Mouse (Mus musculus) thymus, adult 2 months (tissue): ENCODE data around the gene Fam161b.

Experiments
- CTCF ChIP-seq: fragments of 200-500 bp; IDR thresholded peaks from 2 replicates; pipeline ENCODE4 v1.5.1; 2012; ENCODE audit warnings: mild to moderate bottlenecking, control low read depth, low read length, moderate library complexity, borderline replicate concordance; ENCODE audit not compliant: control insufficient read depth, poor library complexity, insufficient read depth; ENCODE audit errors: extremely low read depth
- POLR2A ChIP-seq: fragments of 200-500 bp; IDR thresholded peaks from 2 replicates; pipeline ENCODE4 v1.6.1; 2012; ENCODE audit warnings: mild to moderate bottlenecking, low read length, control low read depth, moderate library complexity; ENCODE audit not compliant: control insufficient read depth, poor library complexity, insufficient read depth; ENCODE audit errors: extremely low read depth

DNA sequence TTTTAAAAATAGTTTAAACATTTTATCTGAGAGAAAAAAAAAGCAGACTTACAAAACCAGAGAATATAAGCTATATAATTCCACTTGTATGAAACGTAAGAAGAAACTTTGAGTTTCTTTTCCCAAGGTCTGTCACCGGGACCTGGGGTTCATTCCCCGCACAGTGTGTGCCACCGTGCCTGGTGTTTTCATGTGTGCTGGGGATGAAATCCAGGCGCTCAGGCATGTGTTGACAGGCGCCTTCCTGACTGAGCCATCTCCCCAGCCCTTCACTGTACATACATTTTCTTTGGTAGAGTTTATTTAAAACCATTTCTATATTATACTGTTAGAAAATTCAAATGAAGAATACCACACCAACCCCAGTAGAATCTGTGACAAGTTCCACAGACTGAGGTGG, 28.7 kb upstream of the Fam161b start:
- TF ChIP-seq CTCF (no peak), POLR2A (no peak)
